Mouse (Mus musculus): ENCODE results near the gene Tmem144. TPM values are rescaled to one million over a fixed set of nuclear protein-coding genes. Genes with fewer than 3 reads are reported as not detected.

Tmem144 gene
- polyA plus RNA-seq, 1 experiment from 2014 or later: 3.8 TPM

- no peak for ATAC-seq (ENCODE audit: insufficient number of reproducible peaks, low FRiP score, low TSS enrichment, low read depth)
- Histone ChIP-seq H3K4me3 (peak overlapping the region; percentile 31), H3K9ac (no peak overlapping the region), H3K27ac (peak overlapping the region; percentile 48; the same call in 1 of the 2 replicates), H3K36me3 (no peaks in the 10 kb centered on the region), H3K27me3 (no peaks in the 10 kb centered on the region), H3K4me1 (peaks cover 24% of the 10 kb centered on the region), H3K4me2 (peak overlapping the region; percentile 48), H3K9me3 (no peaks in the 10 kb centered on the region)
- WGBS: 3% methylated on average over 9 of the region's 9 CpGs
These were observed 32.2 kb upstream of the Tmem144 start for GRCm38 (mm10) chr3:79884761-79885189.

- Histone ChIP-seq H3K9ac (no peak within 1 kb of the TSS), H3K9me3 (no peaks in the 10 kb centered on the region), H3K4me1 (peaks cover 24% of the 10 kb centered on the region), H3K4me3 (peak within 1 kb of the TSS; percentile 31), H3K27me3 (no peaks in the 10 kb centered on the region), H3K36me3 (no peaks in the 10 kb centered on the region), H3K4me2 (peak within 1 kb of the TSS; percentile 48), H3K27ac (peak within 1 kb of the TSS; percentile 48; the same call in 1 of the 2 replicates)
- ATAC-seq (ENCODE audit: insufficient number of reproducible peaks, low FRiP score, low TSS enrichment, low read depth): no peak
- 28% methylated on average over 5 of the region's 5 CpGs for WGBS
These were observed 31.7 kb upstream of the Tmem144 start, which contains the start of gene Fam198b for GRCm38 (mm10) chr3:79884305-79884704. Gene Fam198b, plus strand, starts transcription at chr3:79884533.

- WGBS: 42% methylated on average over 7 of the region's 7 CpGs
- H3K27me3 ChIP-seq: no peaks in the 10 kb centered on the region
- H3K27ac ChIP-seq: no peak overlapping the region
- no peak for ATAC-seq (ENCODE audit: insufficient number of reproducible peaks, low FRiP score, low TSS enrichment, low read depth)
- no peaks in the 10 kb centered on the region for H3K9me3 ChIP-seq
- H3K36me3 ChIP-seq: no peaks in the 10 kb centered on the region
- no peak overlapping the region for H3K4me2 ChIP-seq
- peaks cover 24% of the 10 kb centered on the region for H3K4me1 ChIP-seq
- no peak overlapping the region for H3K4me3 ChIP-seq
- no peak overlapping the region for H3K9ac ChIP-seq
These were observed 30.5 kb upstream of the Tmem144 start for GRCm38 (mm10) chr3:79883092-79883491.

GRCm38 (mm10) chr3:79881645-79882044 lies 29.1 kb upstream of the Tmem144 start:
- no peak overlapping the region for H3K4me3 ChIP-seq
- no peak overlapping the region for H3K27ac ChIP-seq
- no peak overlapping the region for H3K4me2 ChIP-seq
- no peak overlapping the region for H3K9ac ChIP-seq
- H3K27me3 ChIP-seq: no peaks in the 10 kb centered on the region
- H3K9me3 ChIP-seq: no peaks in the 10 kb centered on the region
- no peaks in the 10 kb centered on the region for H3K36me3 ChIP-seq
- 53% methylated on average over 2 of the region's 2 CpGs for WGBS
- ATAC-seq (ENCODE audit: insufficient number of reproducible peaks, low FRiP score, low TSS enrichment, low read depth): no peak
- H3K4me1 ChIP-seq: peaks cover 15% of the 10 kb centered on the region

GRCm38 (mm10) chr3:79879246-79879645 lies 26.7 kb upstream of the Tmem144 start:
- Histone ChIP-seq H3K4me2 (no peak overlapping the region), H3K27me3 (no peaks in the 10 kb centered on the region), H3K9ac (no peak overlapping the region), H3K4me3 (no peak overlapping the region), H3K4me1 (peaks cover 1% of the 10 kb centered on the region; the same call in 1 of the 2 replicates), H3K36me3 (no peaks in the 10 kb centered on the region), H3K27ac (no peak overlapping the region), H3K9me3 (no peaks in the 10 kb centered on the region)
- ATAC-seq (ENCODE audit: insufficient number of reproducible peaks, low FRiP score, low TSS enrichment, low read depth): no peak
- WGBS: 25% methylated on average over 9 of the region's 9 CpGs

GRCm38 (mm10) chr3:79878350-79878749 lies 25.8 kb upstream of the Tmem144 start:
- Histone ChIP-seq H3K9ac (no peak overlapping the region), H3K4me2 (no peak overlapping the region), H3K36me3 (no peaks in the 10 kb centered on the region), H3K27me3 (no peaks in the 10 kb centered on the region), H3K4me3 (no peak overlapping the region), H3K9me3 (no peaks in the 10 kb centered on the region), H3K27ac (no peak overlapping the region), H3K4me1 (no peaks in the 10 kb centered on the region)
- ATAC-seq (ENCODE audit: insufficient number of reproducible peaks, low FRiP score, low TSS enrichment, low read depth): no peak
- 54% methylated on average over 3 of the region's 3 CpGs for WGBS

GRCm38 (mm10) chr3:79875471-79875870 lies 22.9 kb upstream of the Tmem144 start:
- WGBS: 90% methylated on average over 5 of the region's 5 CpGs

GRCm38 (mm10) chr3:79867121-79867709 lies 14.6 kb upstream of the Tmem144 start:
- Histone ChIP-seq H3K27ac (no peak overlapping the region), H3K27me3 (no peaks in the 10 kb centered on the region), H3K4me3 (no peak overlapping the region), H3K4me1 (no peaks in the 10 kb centered on the region), H3K36me3 (no peaks in the 10 kb centered on the region), H3K9me3 (no peaks in the 10 kb centered on the region), H3K9ac (no peak overlapping the region), H3K4me2 (no peak overlapping the region)
- 50% methylated on average over 1 of the region's 1 CpGs for WGBS
- no peak for ATAC-seq (ENCODE audit: insufficient number of reproducible peaks, low FRiP score, low TSS enrichment, low read depth)

More at GRCm38 (mm10) chr3:79875471-79875870, 22.9 kb upstream of the Tmem144 start:
- no peak for ATAC-seq (ENCODE audit: insufficient number of reproducible peaks, low FRiP score, low TSS enrichment, low read depth)
- Histone ChIP-seq H3K36me3 (no peaks in the 10 kb centered on the region), H3K4me2 (no peak overlapping the region), H3K9me3 (no peaks in the 10 kb centered on the region), H3K27me3 (no peaks in the 10 kb centered on the region), H3K4me1 (no peaks in the 10 kb centered on the region), H3K4me3 (no peak overlapping the region), H3K27ac (no peak overlapping the region), H3K9ac (no peak overlapping the region)

GRCm38 (mm10) chr3:79866526-79866925 lies 14.0 kb upstream of the Tmem144 start:
- WGBS: 82% methylated on average over 9 of the region's 9 CpGs
- Histone ChIP-seq H3K36me3 (no peaks in the 10 kb centered on the region), H3K4me2 (no peak overlapping the region), H3K4me3 (no peak overlapping the region), H3K9ac (no peak overlapping the region), H3K4me1 (no peaks in the 10 kb centered on the region), H3K27ac (no peak overlapping the region), H3K27me3 (no peaks in the 10 kb centered on the region), H3K9me3 (no peaks in the 10 kb centered on the region)
- no peak for ATAC-seq (ENCODE audit: insufficient number of reproducible peaks, low FRiP score, low TSS enrichment, low read depth)

- Histone ChIP-seq H3K27ac (no peak overlapping the region), H3K27me3 (no peaks in the 10 kb centered on the region), H3K9me3 (no peaks in the 10 kb centered on the region), H3K4me1 (no peaks in the 10 kb centered on the region), H3K36me3 (no peaks in the 10 kb centered on the region), H3K4me2 (no peak overlapping the region), H3K4me3 (no peak overlapping the region), H3K9ac (no peak overlapping the region)
- ATAC-seq (ENCODE audit: insufficient number of reproducible peaks, low FRiP score, low TSS enrichment, low read depth): no peak
- WGBS: 91% methylated on average over 3 of the region's 3 CpGs
These were observed 13.5 kb upstream of the Tmem144 start for GRCm38 (mm10) chr3:79866089-79866488.

- Histone ChIP-seq H3K27me3 (no peaks in the 10 kb centered on the region), H3K9ac (no peak overlapping the region), H3K4me1 (no peaks in the 10 kb centered on the region), H3K4me2 (no peak overlapping the region), H3K9me3 (no peaks in the 10 kb centered on the region), H3K4me3 (no peak overlapping the region), H3K36me3 (no peaks in the 10 kb centered on the region), H3K27ac (no peak overlapping the region)
- ATAC-seq (ENCODE audit: insufficient number of reproducible peaks, low FRiP score, low TSS enrichment, low read depth): no peak
- 39% methylated on average over 7 of the region's 7 CpGs for WGBS
These were observed 12.3 kb upstream of the Tmem144 start for GRCm38 (mm10) chr3:79864824-79865223.

GRCm38 (mm10) chr3:79858221-79858620 lies 5.6 kb upstream of the Tmem144 start:
- Histone ChIP-seq H3K4me1 (no peaks in the 10 kb centered on the region), H3K9ac (no peak overlapping the region), H3K27me3 (no peaks in the 10 kb centered on the region), H3K4me2 (no peak overlapping the region), H3K4me3 (no peak overlapping the region), H3K27ac (no peak overlapping the region), H3K36me3 (no peaks in the 10 kb centered on the region), H3K9me3 (no peaks in the 10 kb centered on the region)
- no peak for ATAC-seq (ENCODE audit: insufficient number of reproducible peaks, low FRiP score, low TSS enrichment, low read depth)
- WGBS: 85% methylated on average over 3 of the region's 3 CpGs

GRCm38 (mm10) chr3:79857780-79858179 lies 5.2 kb upstream of the Tmem144 start:
- H3K9ac ChIP-seq: no peak overlapping the region
- 40% methylated on average over 5 of the region's 5 CpGs for WGBS
- no peaks in the 10 kb centered on the region for H3K9me3 ChIP-seq
- ATAC-seq (ENCODE audit: insufficient number of reproducible peaks, low FRiP score, low TSS enrichment, low read depth): no peak
- H3K27me3 ChIP-seq: no peaks in the 10 kb centered on the region
- H3K36me3 ChIP-seq: no peaks in the 10 kb centered on the region
- H3K4me2 ChIP-seq: no peak overlapping the region
- no peak overlapping the region for H3K27ac ChIP-seq
- H3K4me3 ChIP-seq: no peak overlapping the region
- H3K4me1 ChIP-seq: no peaks in the 10 kb centered on the region
